Mouse (Mus musculus) stomach, postnatal 0 days (tissue): ENCODE results near the gene Vps33b. TPM values are rescaled to one million over a fixed set of nuclear protein-coding genes. Genes with fewer than 3 reads are reported as not detected.

Experiments
- ATAC-seq: fragments of 200-750 bp; cut with Nextera tagmentation; 2 replicates; pipeline ENCODE4 v1.8.0; 2017; ENCODE audit not compliant: low FRiP score, low TSS enrichment
- DNase-seq: peaks from one replicate; pipeline ENCODE4 v3.0.0-alpha.2; 2016; ENCODE audit warnings: low spot score
- H3K27ac ChIP-seq: fragments of 300-500 bp; sonication (generic); replicated peaks from 2 replicates; pipeline ENCODE4 v1.5.1; 2014; ENCODE audit warnings: mild to moderate bottlenecking, control low read depth
- H3K27me3 ChIP-seq: fragments of 300-500 bp; sonication (generic); 2 replicates; pipeline ENCODE4 v1.6.1; 2014; ENCODE audit warnings: low read length; ENCODE audit not compliant: control insufficient read depth, insufficient read depth
- H3K36me3 ChIP-seq: fragments of 300-500 bp; sonication (generic); 2 replicates; pipeline ENCODE4 v1.6.1; 2014; ENCODE audit warnings: low read length, mixed read lengths; ENCODE audit not compliant: control insufficient read depth, insufficient read depth
- H3K4me1 ChIP-seq: fragments of 300-500 bp; sonication (generic); replicated peaks from 2 replicates; pipeline ENCODE4 v1.6.1; 2014; ENCODE audit warnings: antibody characterized with exemption; ENCODE audit not compliant: control insufficient read depth, insufficient read depth
- H3K4me2 ChIP-seq: fragments of 300-500 bp; sonication (generic); replicated peaks from 2 replicates; pipeline ENCODE4 v1.6.1; 2014; ENCODE audit warnings: low read depth, mild to moderate bottlenecking, control low read depth, moderate library complexity
- H3K4me3 ChIP-seq: fragments of 300-500 bp; sonication (generic); 2 replicates; pipeline ENCODE4 v1.5.1; 2014; ENCODE audit warnings: low read depth, low read length, control low read depth
- H3K9ac ChIP-seq: fragments of 300-500 bp; sonication (generic); 2 replicates; pipeline ENCODE4 v1.6.1; 2014; ENCODE audit warnings: mild to moderate bottlenecking, low read length, control low read depth, mixed read lengths
- H3K9me3 ChIP-seq: fragments of 300-500 bp; sonication (generic); 2 replicates; pipeline ENCODE4 v1.6.1; 2016; ENCODE audit warnings: low read length; ENCODE audit not compliant: control insufficient read depth
- CTCF ChIP-seq: IDR thresholded peaks from 2 replicates; pipeline ENCODE4 v1.5.1; 2016; ENCODE audit warnings: antibody characterized with exemption, low read depth, mild to moderate bottlenecking, moderate library complexity
- EP300 ChIP-seq: optimal IDR thresholded peaks from 2 replicates; pipeline ENCODE3; 2016; ENCODE audit warnings: antibody characterized with exemption
- WGBS: fragments of 180-500 bp; shearing (Covaris S2); extraction: QIAGEN DNeasy Blood & Tissue Kit; methylation state at CpG from one replicate; pipeline ENCODE4 v1.1.7; 2014; 5-methylcytosine and 5-hydroxymethylcytosine counted together
- polyA plus RNA-seq: library from polyadenylated mRNA; unstranded; fragments of >200 nt; fragmentation: Nextera tagmentation; extraction: Ambion mirVana; gene quantifications from 2 replicates; pipeline ENCODE4 v1.2.1, GENCODE M21; 2015

The Vps33b gene
- polyA plus RNA-seq, 1 experiment from 2014 or later, result 4.9 TPM

- DNase-seq (peak; percentile 98), ATAC-seq (peak; percentile 98)
- no peak for TF ChIP-seq EP300
- peak; percentile 69 for TF ChIP-seq CTCF
- H3K27me3 ChIP-seq, result no peaks in the 10 kb centered on the region
- no peaks in the 10 kb centered on the region for H3K4me1 ChIP-seq
- peak within 1 kb of the TSS; percentile 65 for H3K4me2 ChIP-seq
- WGBS, result under 1% methylated on average over 48 of the region's 48 CpGs
- H3K36me3 ChIP-seq, result no peaks in the 10 kb centered on the region
- H3K9ac ChIP-seq, result peak within 1 kb of the TSS; percentile 63
- H3K27ac ChIP-seq, result peak within 1 kb of the TSS; percentile 81
- H3K9me3 ChIP-seq, result no peaks in the 10 kb centered on the region
- H3K4me3 ChIP-seq, result peak within 1 kb of the TSS; percentile 60
These were observed 23.2 kb upstream of the Vps33b start, which contains the start of gene Ttll13 for GRCm38 (mm10) chr7:80246148-80246721. Gene Ttll13, plus strand, starts transcription at chr7:80246376.

GRCm38 (mm10) chr7:80246859-80247258 is 22.6 kb upstream of the Vps33b start:
- no peaks in the 10 kb centered on the region for H3K27me3 ChIP-seq
- H3K4me2 ChIP-seq, result peak overlapping the region; percentile 65
- ATAC-seq (no peak), DNase-seq (no peak)
- no peaks in the 10 kb centered on the region for H3K9me3 ChIP-seq
- no peak overlapping the region for H3K27ac ChIP-seq
- no peaks in the 10 kb centered on the region for H3K4me1 ChIP-seq
- TF ChIP-seq CTCF (no peak), EP300 (no peak)
- H3K4me3 ChIP-seq, result peak overlapping the region; percentile 60
- H3K9ac ChIP-seq, result no peak overlapping the region
- H3K36me3 ChIP-seq, result no peaks in the 10 kb centered on the region
- WGBS, result 31% methylated on average over 7 of the region's 7 CpGs

GRCm38 (mm10) chr7:80252437-80252836 is 17.0 kb upstream of the Vps33b start:
- H3K27ac ChIP-seq, result no peak overlapping the region
- no peak overlapping the region for H3K4me3 ChIP-seq
- DNase-seq (no peak), ATAC-seq (no peak)
- no peak overlapping the region for H3K9ac ChIP-seq
- no peak overlapping the region for H3K4me2 ChIP-seq
- 78% methylated on average over 7 of the region's 7 CpGs for WGBS
- no peaks in the 10 kb centered on the region for H3K4me1 ChIP-seq
- no peaks in the 10 kb centered on the region for H3K27me3 ChIP-seq
- no peaks in the 10 kb centered on the region for H3K36me3 ChIP-seq
- no peaks in the 10 kb centered on the region for H3K9me3 ChIP-seq
- TF ChIP-seq EP300 (no peak), CTCF (no peak)

- no peak overlapping the region for H3K4me2 ChIP-seq
- TF ChIP-seq EP300 (no peak), CTCF (no peak)
- H3K4me1 ChIP-seq, result no peaks in the 10 kb centered on the region
- no peaks in the 10 kb centered on the region for H3K36me3 ChIP-seq
- ATAC-seq (no peak), DNase-seq (no peak)
- no peak overlapping the region for H3K4me3 ChIP-seq
- 85% methylated on average over 11 of the region's 11 CpGs for WGBS
- no peaks in the 10 kb centered on the region for H3K27me3 ChIP-seq
- H3K27ac ChIP-seq, result no peak overlapping the region
- H3K9me3 ChIP-seq, result no peaks in the 10 kb centered on the region
- H3K9ac ChIP-seq, result no peak overlapping the region
These were observed 16.6 kb upstream of the Vps33b start for GRCm38 (mm10) chr7:80252886-80253285.

- no peaks in the 10 kb centered on the region for H3K27me3 ChIP-seq
- no peaks in the 10 kb centered on the region for H3K4me1 ChIP-seq
- H3K27ac ChIP-seq, result no peak overlapping the region
- 70% methylated on average over 2 of the region's 2 CpGs for WGBS
- DNase-seq, result no peak
- no peaks in the 10 kb centered on the region for H3K9me3 ChIP-seq
- H3K9ac ChIP-seq, result no peak overlapping the region
- no peak for ATAC-seq
- H3K4me2 ChIP-seq, result no peak overlapping the region
- H3K36me3 ChIP-seq, result no peaks in the 10 kb centered on the region
- H3K4me3 ChIP-seq, result no peak overlapping the region
- peak; percentile 51 for TF ChIP-seq CTCF
- TF ChIP-seq EP300, result no peak
These were observed 13.5 kb upstream of the Vps33b start for GRCm38 (mm10) chr7:80255981-80256380.

- Histone ChIP-seq H3K4me1 (peaks cover 2% of the 10 kb centered on the region; the same call in 1 of the 2 replicates), H3K27me3 (no peaks in the 10 kb centered on the region), H3K4me3 (no peak overlapping the region), H3K4me2 (no peak overlapping the region), H3K9me3 (no peaks in the 10 kb centered on the region), H3K36me3 (no peaks in the 10 kb centered on the region), H3K9ac (no peak overlapping the region), H3K27ac (no peak overlapping the region)
- 64% methylated on average over 2 of the region's 2 CpGs for WGBS
- ATAC-seq (no peak), DNase-seq (no peak)
- TF ChIP-seq EP300 (no peak), CTCF (no peak)
These were observed 11.7 kb upstream of the Vps33b start for GRCm38 (mm10) chr7:80257706-80258105.
